Mouse (Mus musculus) limb, embryonic 11.5 days (tissue): ENCODE measurements at regions not wholly inside any gene's neighbourhood (a gene's known extent, or its start where the extent isn't known, plus 50 kb on each side); places are given as distances from the start of the nearest gene placed in this dataset.

Experiments
- ATAC-seq: fragments of 200-750 bp; cut with Nextera tagmentation; 2 replicates; pipeline ENCODE4 v1.8.0; 2017; ENCODE audit warnings: low read depth; ENCODE audit not compliant: insufficient number of reproducible peaks, low FRiP score, low TSS enrichment
- DNase-seq: peaks from one replicate; pipeline ENCODE4 v3.0.0-alpha.2; 2015; ENCODE audit warnings: low spot score
- H3K27ac ChIP-seq: fragments of 300-500 bp; sonication (generic); replicated peaks from 2 replicates; pipeline ENCODE4 v1.5.1; 2014; ENCODE audit warnings: low read depth, mild to moderate bottlenecking, low read length
- H3K27me3 ChIP-seq: fragments of 300-500 bp; sonication (generic); 2 replicates; pipeline ENCODE4 v1.6.1; 2014; ENCODE audit warnings: mild to moderate bottlenecking, low read length, mixed read lengths; ENCODE audit not compliant: control insufficient read depth, insufficient read depth
- H3K36me3 ChIP-seq: fragments of 300-500 bp; sonication (generic); 2 replicates; pipeline ENCODE4 v1.6.1; 2014; ENCODE audit warnings: mild to moderate bottlenecking, low read length, moderate library complexity, mixed read lengths; ENCODE audit not compliant: control insufficient read depth, insufficient read depth
- H3K4me1 ChIP-seq: fragments of 300-500 bp; sonication (generic); 2 replicates; pipeline ENCODE4 v1.6.1; 2014; ENCODE audit warnings: low read length, mixed read lengths; ENCODE audit not compliant: control insufficient read depth, insufficient read depth
- H3K4me2 ChIP-seq: fragments of 300-500 bp; sonication (generic); 2 replicates; pipeline ENCODE4 v1.6.1; 2014; ENCODE audit warnings: low read depth, mild to moderate bottlenecking, moderate library complexity; ENCODE audit not compliant: severe bottlenecking
- H3K4me3 ChIP-seq: fragments of 300-500 bp; sonication (generic); 2 replicates; pipeline ENCODE4 v1.5.1; 2014; ENCODE audit warnings: low read depth, low read length
- H3K9ac ChIP-seq: fragments of 300-500 bp; sonication (generic); 2 replicates; pipeline ENCODE4 v1.6.1; 2014; ENCODE audit warnings: mild to moderate bottlenecking, low read length
- H3K9me3 ChIP-seq: fragments of 300-500 bp; sonication (generic); 2 replicates; pipeline ENCODE4 v1.6.1; 2016; ENCODE audit warnings: low read length; ENCODE audit not compliant: control insufficient read depth
- WGBS: fragments of 180-500 bp; shearing (Covaris S2); extraction: QIAGEN DNeasy Blood & Tissue Kit; methylation state at CpG from one replicate; pipeline ENCODE4 v1.1.7; 2014; 5-methylcytosine and 5-hydroxymethylcytosine counted together

DNA sequence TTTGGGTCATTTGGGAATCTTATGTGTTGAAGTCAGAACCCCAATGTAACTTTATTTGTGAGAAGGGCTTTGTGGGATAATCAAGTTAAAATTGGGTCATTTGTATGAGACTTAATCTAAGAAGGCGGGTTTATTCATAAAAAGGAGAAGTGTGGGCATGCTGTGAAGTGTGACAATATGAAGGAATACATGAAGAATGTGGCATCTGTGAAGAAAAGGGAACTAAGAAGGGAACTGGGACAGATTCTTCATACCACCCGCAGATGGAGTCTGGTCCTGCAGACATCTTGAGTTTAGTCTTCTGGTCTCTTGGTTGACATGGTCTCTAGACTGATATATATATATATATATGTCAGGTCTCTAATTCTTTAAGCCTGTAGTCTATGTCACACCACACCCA lies 385.3 kb upstream of the Fam92a start:
- Histone ChIP-seq H3K4me3 (no peak overlapping the region), H3K4me2 (no peak overlapping the region), H3K4me1 (peaks cover 4% of the 10 kb centered on the region), H3K36me3 (no peaks in the 10 kb centered on the region), H3K27ac (no peak overlapping the region), H3K27me3 (no peaks in the 10 kb centered on the region), H3K9me3 (no peaks in the 10 kb centered on the region), H3K9ac (no peak overlapping the region)
- DNase-seq, result no peak
- 88% methylated on average over 2 of the region's 2 CpGs for WGBS
- ATAC-seq, result no peak

DNA sequence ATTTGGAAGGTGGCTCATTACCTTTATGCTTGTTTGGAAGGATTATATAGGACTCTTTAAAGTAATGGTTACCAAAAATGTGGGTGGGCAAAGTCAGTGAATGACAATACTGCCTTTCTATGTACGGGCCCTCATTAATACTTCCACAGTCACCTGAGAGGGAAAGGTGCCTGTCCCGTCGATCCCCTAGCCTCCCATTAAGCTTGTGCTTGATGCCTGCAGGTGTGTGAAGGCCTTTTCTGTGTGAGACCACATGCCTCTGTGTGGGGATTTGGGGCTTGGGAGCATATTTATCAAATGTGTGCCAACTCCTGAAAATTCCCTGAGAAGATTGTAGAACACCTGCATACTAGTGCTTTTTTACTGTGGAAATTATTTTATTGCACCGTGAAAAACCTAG lies 377.4 kb upstream of the Fam92a start:
- H3K4me3 ChIP-seq, result no peak overlapping the region
- DNase-seq, result no peak

DNA sequence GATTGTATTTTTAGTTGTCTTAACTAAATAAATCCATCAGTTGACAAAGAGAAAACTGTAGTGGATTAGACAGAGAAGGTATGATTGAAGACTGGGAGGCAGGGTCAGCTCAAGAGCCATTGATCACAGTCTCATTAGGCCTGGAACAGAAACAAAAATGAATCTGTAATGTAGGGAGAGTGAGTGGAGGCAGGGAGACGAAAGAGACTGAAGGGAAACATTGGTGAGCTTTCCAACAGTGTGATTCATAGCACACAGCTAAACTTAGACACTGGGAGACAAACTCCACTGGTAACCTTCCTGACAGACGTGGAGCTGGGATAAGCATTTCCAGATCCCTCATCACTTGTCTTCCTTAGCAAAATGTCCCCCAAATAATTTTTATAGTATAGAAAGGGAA lies 372.1 kb upstream of the Fam92a start:
- ATAC-seq, result no peak
- no peaks in the 10 kb centered on the region for H3K9me3 ChIP-seq
- no peaks in the 10 kb centered on the region for H3K36me3 ChIP-seq
- DNase-seq, result no peak
- H3K4me2 ChIP-seq, result no peak overlapping the region
- H3K4me3 ChIP-seq, result no peak overlapping the region
- peaks cover 1% of the 10 kb centered on the region; the same call in 1 of the 2 replicates for H3K4me1 ChIP-seq
- WGBS, result 42% methylated on average over 2 of the region's 2 CpGs
- no peak overlapping the region for H3K27ac ChIP-seq
- H3K27me3 ChIP-seq, result no peaks in the 10 kb centered on the region
- no peak overlapping the region for H3K9ac ChIP-seq

More for the DNA sequence above, 377.4 kb upstream of the Fam92a start:
- no peak for ATAC-seq
- Histone ChIP-seq H3K9ac (no peak overlapping the region), H3K36me3 (no peaks in the 10 kb centered on the region), H3K4me2 (no peak overlapping the region), H3K27me3 (no peaks in the 10 kb centered on the region), H3K9me3 (no peaks in the 10 kb centered on the region), H3K27ac (no peak overlapping the region), H3K4me1 (no peaks in the 10 kb centered on the region)
- 72% methylated on average over 4 of the region's 4 CpGs for WGBS

DNA sequence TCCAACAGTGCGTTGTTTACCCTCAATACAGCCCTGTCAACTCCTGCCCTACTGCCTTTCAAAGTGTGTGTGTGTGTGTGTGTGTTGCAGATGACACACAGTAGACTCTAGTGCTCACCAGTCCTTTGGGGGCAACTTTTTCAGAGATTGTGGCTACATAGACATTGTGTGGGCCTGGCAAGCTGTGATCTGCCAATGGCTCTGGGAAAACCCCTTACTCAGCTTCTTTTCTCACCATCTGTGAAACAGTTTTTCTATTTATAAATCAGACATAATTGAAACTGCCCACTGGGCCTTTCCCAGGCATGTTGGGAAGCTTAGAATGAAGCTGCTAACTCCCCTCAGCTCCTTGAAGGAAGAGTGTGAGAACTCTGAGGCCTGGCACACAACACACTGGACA lies 369.7 kb upstream of the Fam92a start:
- Histone ChIP-seq H3K9me3 (no peaks in the 10 kb centered on the region), H3K9ac (no peak overlapping the region), H3K4me3 (no peak overlapping the region), H3K36me3 (no peaks in the 10 kb centered on the region), H3K27ac (no peak overlapping the region), H3K4me1 (peaks cover 3% of the 10 kb centered on the region; the same call in 1 of the 2 replicates), H3K27me3 (no peaks in the 10 kb centered on the region), H3K4me2 (no peak overlapping the region)
- WGBS, result 90% methylated on average over 1 of the region's 1 CpGs
- DNase-seq (no peak), ATAC-seq (no peak)

DNA sequence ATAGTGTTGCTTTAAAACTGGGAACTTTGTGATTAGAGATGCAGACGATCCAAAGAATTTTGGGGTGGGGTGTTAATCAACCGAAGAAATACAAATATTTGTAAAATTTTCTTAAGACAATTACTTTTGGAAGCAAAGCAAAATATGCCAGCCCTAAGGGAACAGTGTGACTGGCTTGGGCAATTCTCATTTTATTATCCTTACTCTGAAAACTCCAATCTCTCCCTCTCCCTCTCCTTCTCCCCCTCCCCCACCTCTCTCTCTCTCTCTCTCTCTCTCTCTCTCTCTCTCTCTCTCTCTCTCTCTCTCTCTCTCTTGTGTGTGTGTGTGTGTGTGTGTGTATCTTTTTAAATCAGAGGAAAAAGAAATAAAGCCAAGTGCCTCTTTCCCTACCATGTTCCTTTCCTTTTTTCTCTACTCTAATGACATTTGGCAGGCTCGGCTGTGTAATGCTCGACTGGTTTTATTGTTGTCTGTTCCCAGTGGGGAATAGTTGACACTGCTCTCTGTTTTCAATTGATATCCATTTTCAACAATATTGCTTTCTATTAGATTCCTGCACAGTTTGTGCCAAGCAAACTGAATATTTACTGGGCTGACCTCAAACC lies 367.5 kb upstream of the Fam92a start:
- H3K27ac ChIP-seq, result no peak overlapping the region
- H3K4me1 ChIP-seq, result peaks cover 3% of the 10 kb centered on the region; the same call in 1 of the 2 replicates
- DNase-seq (no peak), ATAC-seq (no peak)
- no peak overlapping the region for H3K9ac ChIP-seq
- H3K4me2 ChIP-seq, result peak overlapping the region; percentile 24; the same call in 1 of the 2 replicates
- H3K36me3 ChIP-seq, result no peaks in the 10 kb centered on the region
- 25% methylated on average over 4 of the region's 4 CpGs for WGBS
- no peaks in the 10 kb centered on the region for H3K9me3 ChIP-seq
- no peaks in the 10 kb centered on the region for H3K27me3 ChIP-seq
- no peak overlapping the region for H3K4me3 ChIP-seq

DNA sequence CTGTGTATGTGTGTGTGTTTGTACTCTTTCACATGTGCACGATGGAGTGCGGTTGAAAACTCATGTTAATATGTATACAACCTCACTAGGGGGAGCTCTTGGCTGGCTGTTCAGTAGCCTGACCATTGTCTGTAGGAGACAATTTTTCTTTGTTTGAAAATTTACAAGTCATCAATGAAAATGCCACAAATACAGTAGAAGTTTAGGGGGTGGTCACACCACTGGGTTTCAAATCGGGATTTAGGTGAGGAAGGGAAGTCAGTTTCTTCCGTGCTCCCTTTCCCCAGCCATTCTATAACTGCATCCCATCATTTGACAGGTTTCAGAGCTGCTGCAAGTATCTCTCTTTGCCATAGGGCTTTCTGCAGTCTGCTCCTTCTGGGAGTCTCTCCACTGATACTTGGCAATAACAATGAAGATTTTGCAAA lies 366.9 kb upstream of the Fam92a start:
- WGBS, result 13% methylated on average over 4 of the region's 4 CpGs
- Histone ChIP-seq H3K4me2 (peak overlapping the region; percentile 24; the same call in 1 of the 2 replicates), H3K36me3 (no peaks in the 10 kb centered on the region), H3K27ac (no peak overlapping the region), H3K9ac (no peak overlapping the region), H3K27me3 (no peaks in the 10 kb centered on the region), H3K4me3 (no peak overlapping the region), H3K9me3 (no peaks in the 10 kb centered on the region), H3K4me1 (peaks cover 3% of the 10 kb centered on the region; the same call in 1 of the 2 replicates)
- DNase-seq, result peak; percentile 65
- peak; percentile 31; the same call in 1 of the 2 replicates for ATAC-seq

DNA sequence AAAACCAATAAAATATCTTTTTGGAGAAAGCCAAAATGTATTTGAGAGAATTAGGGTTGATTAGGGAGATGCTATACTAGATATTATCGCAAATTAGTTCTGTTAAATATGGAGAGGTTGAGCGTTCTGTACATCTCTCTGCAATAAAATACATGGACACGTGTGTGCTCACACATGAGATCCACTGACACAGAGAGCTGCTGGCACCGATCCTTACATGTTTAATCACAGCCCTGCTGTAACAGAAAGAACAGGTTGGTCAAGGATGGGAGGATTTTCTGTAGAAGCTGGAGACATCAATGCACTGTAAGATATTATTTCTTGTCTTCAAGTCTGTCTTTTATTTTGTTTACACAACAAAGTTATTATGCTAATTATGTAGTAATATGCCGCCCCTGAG lies 366.2 kb upstream of the Fam92a start:
- WGBS, result 73% methylated on average over 5 of the region's 5 CpGs
- no peak for ATAC-seq

DNA sequence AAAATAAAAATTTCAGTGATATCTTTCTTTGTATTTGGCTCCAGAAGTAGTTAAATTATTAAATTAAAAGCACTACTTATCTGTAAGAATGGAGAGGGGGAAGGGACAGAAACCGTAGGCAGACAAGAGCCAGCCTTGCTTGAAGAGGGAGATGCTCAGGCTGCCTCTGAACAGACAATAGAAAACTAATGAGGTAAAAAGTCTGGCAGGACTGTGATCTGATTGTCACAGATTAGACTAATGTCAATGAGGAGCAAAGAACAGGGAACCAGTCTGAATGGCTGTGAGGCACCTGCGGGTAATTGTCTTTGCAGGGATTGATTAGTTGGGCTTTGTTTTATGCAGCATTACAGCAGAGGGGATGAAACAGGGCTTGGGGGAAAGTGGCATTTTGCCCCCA lies 362.3 kb upstream of the Fam92a start:
- Histone ChIP-seq H3K27me3 (no peaks in the 10 kb centered on the region), H3K9me3 (no peaks in the 10 kb centered on the region), H3K27ac (no peak overlapping the region), H3K4me2 (no peak overlapping the region), H3K9ac (no peak overlapping the region), H3K4me3 (no peak overlapping the region), H3K4me1 (peaks cover 3% of the 10 kb centered on the region; the same call in 1 of the 2 replicates), H3K36me3 (no peaks in the 10 kb centered on the region)
- ATAC-seq (no peak), DNase-seq (no peak)
- WGBS, result 66% methylated on average over 2 of the region's 2 CpGs

More for the DNA sequence above, 366.2 kb upstream of the Fam92a start:
- H3K9ac ChIP-seq, result no peak overlapping the region
- no peaks in the 10 kb centered on the region for H3K36me3 ChIP-seq
- no peak for DNase-seq
- no peak overlapping the region for H3K27ac ChIP-seq
- peaks cover 3% of the 10 kb centered on the region; the same call in 1 of the 2 replicates for H3K4me1 ChIP-seq
- no peaks in the 10 kb centered on the region for H3K27me3 ChIP-seq
- H3K4me3 ChIP-seq, result no peak overlapping the region
- H3K9me3 ChIP-seq, result no peaks in the 10 kb centered on the region
- no peak overlapping the region for H3K4me2 ChIP-seq

DNA sequence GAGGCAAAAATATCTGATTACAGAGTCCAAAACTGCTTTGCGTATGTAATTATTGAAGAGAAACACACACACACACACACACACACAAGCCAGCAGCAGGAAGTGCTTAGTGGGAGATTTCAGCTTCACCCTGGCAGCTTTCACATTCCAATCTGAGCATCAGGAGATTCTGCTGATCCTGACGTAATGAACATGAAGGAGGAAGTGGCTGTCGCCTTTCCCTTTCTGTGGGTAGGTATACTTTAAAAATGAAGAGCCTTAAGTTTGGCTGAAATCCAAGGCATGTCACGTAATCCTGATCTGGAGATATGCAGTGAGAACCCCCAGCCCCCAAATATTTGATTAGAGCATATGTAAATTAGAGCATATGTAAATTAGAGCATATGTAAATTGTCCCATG lies 361.1 kb upstream of the Fam92a start:
- Histone ChIP-seq H3K36me3 (no peaks in the 10 kb centered on the region), H3K27ac (no peak overlapping the region), H3K9ac (no peak overlapping the region), H3K4me2 (no peak overlapping the region), H3K4me3 (no peak overlapping the region), H3K9me3 (no peaks in the 10 kb centered on the region), H3K27me3 (no peaks in the 10 kb centered on the region), H3K4me1 (no peaks in the 10 kb centered on the region)
- DNase-seq, result no peak
- ATAC-seq, result no peak
- 79% methylated on average over 4 of the region's 4 CpGs for WGBS
